Mouse (Mus musculus): ENCODE measurements around the gene Prkch. TPM values are rescaled to one million over a fixed set of nuclear protein-coding genes. Genes with fewer than 3 reads are reported as not detected.

Gene Prkch
- polyA plus RNA-seq, 1 experiment = not detected

DNA sequence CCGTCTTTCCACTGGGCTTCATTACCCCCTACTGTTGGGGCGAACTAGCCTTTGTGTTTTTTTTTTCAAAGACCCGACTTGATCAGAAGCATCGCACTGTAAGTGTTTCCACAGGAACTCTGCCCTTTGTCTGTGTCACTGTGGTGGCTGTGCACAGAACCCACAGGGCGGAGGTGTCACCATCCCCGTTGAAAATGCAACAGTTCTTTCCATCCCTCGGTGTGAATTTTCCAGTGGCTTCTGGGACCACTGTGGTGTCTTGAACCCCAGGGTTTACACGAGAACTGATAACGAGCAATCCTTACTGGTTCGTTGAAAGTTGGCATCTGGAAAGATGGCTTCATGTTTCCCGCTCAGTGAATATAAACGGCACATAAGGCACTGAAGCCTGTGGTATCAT is 20.2 kb downstream of the Prkch start:
- Histone ChIP-seq H3K4me3 (ENCODE audit: insufficient read depth, low read depth, low read length) (no peak overlapping the region), H3K4me1 (ENCODE audit: control insufficient read depth, insufficient read depth, low read length) (no peaks in the 10 kb centered on the region), H3K27ac (ENCODE audit: insufficient read depth, low read depth, low read length) (no peak overlapping the region)
- 79% methylated on average over 12 of the region's 12 CpGs for WGBS
- TF ChIP-seq POLR2A (IDR thresholded peaks at IDR 0.05; ENCODE audit: insufficient read depth, low read depth, low read length) (no peak), CTCF (IDR thresholded peaks at IDR 0.05; ENCODE audit: insufficient read depth, low read depth, low read length) (no peak)

DNA sequence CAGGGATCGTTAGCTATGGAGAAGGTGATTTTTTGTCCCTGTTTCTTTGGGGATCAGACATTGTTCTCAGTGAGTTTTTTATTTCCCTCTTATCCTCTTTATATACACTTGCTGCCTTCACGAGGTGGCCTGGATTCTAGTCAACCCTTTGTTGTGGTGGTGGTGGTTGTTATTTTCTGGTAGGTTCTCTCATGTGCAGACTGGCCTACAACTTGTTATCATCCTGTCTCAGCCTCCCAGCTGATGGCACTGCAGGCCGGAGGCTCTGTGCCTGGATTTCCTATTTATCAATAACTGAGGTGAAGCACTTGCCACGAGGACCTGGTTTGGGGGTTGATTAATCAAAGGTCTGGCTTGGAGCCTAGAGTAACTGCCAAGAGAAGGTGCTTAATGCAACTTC is 20.6 kb downstream of the Prkch start:
- WGBS = 77% methylated on average over 4 of the region's 4 CpGs
- Histone ChIP-seq H3K4me1 (ENCODE audit: control insufficient read depth, insufficient read depth, low read length) (no peaks in the 10 kb centered on the region), H3K27ac (ENCODE audit: insufficient read depth, low read depth, low read length) (no peak overlapping the region), H3K4me3 (ENCODE audit: insufficient read depth, low read depth, low read length) (no peak overlapping the region)
- TF ChIP-seq CTCF (IDR thresholded peaks at IDR 0.05; ENCODE audit: insufficient read depth, low read depth, low read length) (no peak), POLR2A (IDR thresholded peaks at IDR 0.05; ENCODE audit: insufficient read depth, low read depth, low read length) (no peak)

GRCm38 (mm10) chr12:73607381-73608064 is 22.9 kb downstream of the Prkch start:
- Histone ChIP-seq H3K4me1 (ENCODE audit: control insufficient read depth, insufficient read depth, low read length) (0 out of 2 replicates have a peak, but pooled peaks cover 5% of the 10 kb centered on the region), H3K4me3 (ENCODE audit: insufficient read depth, low read depth, low read length) (no peak overlapping the region), H3K27ac (ENCODE audit: insufficient read depth, low read depth, low read length) (no peak overlapping the region)
- WGBS = 77% methylated on average over 13 of the region's 13 CpGs
- TF ChIP-seq POLR2A (IDR thresholded peaks at IDR 0.05; ENCODE audit: insufficient read depth, low read depth, low read length) = no peak
- no peak for TF ChIP-seq CTCF (IDR thresholded peaks at IDR 0.05; ENCODE audit: insufficient read depth, low read depth, low read length)

- WGBS = 65% methylated on average over 4 of the region's 4 CpGs
- 0 out of 2 replicates have a peak, but pooled peaks cover 5% of the 10 kb centered on the region for H3K4me1 ChIP-seq (ENCODE audit: control insufficient read depth, insufficient read depth, low read length)
- H3K27ac ChIP-seq (ENCODE audit: insufficient read depth, low read depth, low read length) = no peak overlapping the region
- TF ChIP-seq CTCF (IDR thresholded peaks at IDR 0.05; ENCODE audit: insufficient read depth, low read depth, low read length) (no peak), POLR2A (IDR thresholded peaks at IDR 0.05; ENCODE audit: insufficient read depth, low read depth, low read length) (no peak)
- H3K4me3 ChIP-seq (ENCODE audit: insufficient read depth, low read depth, low read length) = no peak overlapping the region
Observed at GRCm38 (mm10) chr12:73608065-73608397, 23.4 kb downstream of the Prkch start.

GRCm38 (mm10) chr12:73609262-73609661 is 24.7 kb downstream of the Prkch start:
- H3K4me3 ChIP-seq (ENCODE audit: insufficient read depth, low read depth, low read length) = no peak overlapping the region
- no peak overlapping the region for H3K27ac ChIP-seq (ENCODE audit: insufficient read depth, low read depth, low read length)
- no peak for TF ChIP-seq POLR2A (IDR thresholded peaks at IDR 0.05; ENCODE audit: insufficient read depth, low read depth, low read length)
- no peak for TF ChIP-seq CTCF (IDR thresholded peaks at IDR 0.05; ENCODE audit: insufficient read depth, low read depth, low read length)
- WGBS = 94% methylated on average over 3 of the region's 3 CpGs
- H3K4me1 ChIP-seq (ENCODE audit: control insufficient read depth, insufficient read depth, low read length) = 0 out of 2 replicates have a peak, but pooled peaks cover 5% of the 10 kb centered on the region

DNA sequence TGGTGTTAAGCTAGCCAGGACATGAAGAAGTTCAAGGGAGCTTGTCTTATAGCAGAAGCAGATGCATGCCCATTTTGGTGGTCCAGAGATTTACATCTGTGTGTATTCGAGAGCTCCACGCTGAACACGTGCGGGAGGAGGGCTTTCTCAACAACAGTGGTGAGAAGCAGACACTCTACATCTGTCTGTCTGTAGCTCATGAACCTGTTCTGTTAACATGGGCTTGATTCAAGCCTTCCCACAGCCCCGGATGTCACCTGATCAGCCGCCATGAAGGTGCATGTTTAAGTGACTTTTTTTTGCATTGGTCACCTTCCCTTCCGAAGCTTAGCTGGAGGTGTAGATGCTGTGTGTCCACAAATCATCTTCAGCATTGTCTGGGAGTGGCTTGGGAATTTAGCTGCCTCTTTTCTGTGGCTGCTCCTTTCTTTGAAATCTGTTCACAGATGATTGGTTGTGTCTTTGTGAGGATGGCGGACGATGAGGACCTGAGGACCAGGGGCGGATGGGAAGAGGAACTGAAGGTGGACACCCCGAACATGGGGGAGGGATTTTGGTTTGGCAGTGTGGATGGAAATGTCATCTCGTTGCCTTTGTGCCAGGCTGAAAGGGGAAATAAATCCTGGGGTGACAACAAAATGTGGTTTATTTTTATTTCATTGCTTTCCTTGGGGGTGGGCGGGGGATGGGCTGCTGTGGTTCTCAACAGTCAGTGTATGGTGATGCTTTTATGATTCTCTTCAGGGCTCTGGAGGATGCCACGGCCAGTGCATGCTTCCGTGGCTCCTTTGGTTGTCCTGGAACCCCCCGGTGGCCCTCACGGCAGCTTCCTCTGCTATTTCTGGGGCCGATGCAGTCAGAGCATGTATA is 25.3 kb downstream of the Prkch start:
- 81% methylated on average over 18 of the region's 18 CpGs for WGBS
- 0 out of 2 replicates have a peak, but pooled peaks cover 5% of the 10 kb centered on the region for H3K4me1 ChIP-seq (ENCODE audit: control insufficient read depth, insufficient read depth, low read length)
- H3K4me3 ChIP-seq (ENCODE audit: insufficient read depth, low read depth, low read length) = no peak overlapping the region
- no peak for TF ChIP-seq POLR2A (IDR thresholded peaks at IDR 0.05; ENCODE audit: insufficient read depth, low read depth, low read length)
- TF ChIP-seq CTCF (IDR thresholded peaks at IDR 0.05; ENCODE audit: insufficient read depth, low read depth, low read length) = no peak
- H3K27ac ChIP-seq (ENCODE audit: insufficient read depth, low read depth, low read length) = no peak overlapping the region

- TF ChIP-seq POLR2A (IDR thresholded peaks at IDR 0.05; ENCODE audit: insufficient read depth, low read depth, low read length) = no peak
- no peak for TF ChIP-seq CTCF (IDR thresholded peaks at IDR 0.05; ENCODE audit: insufficient read depth, low read depth, low read length)
- WGBS = 86% methylated on average over 8 of the region's 8 CpGs
- no peak overlapping the region for H3K4me3 ChIP-seq (ENCODE audit: insufficient read depth, low read depth, low read length)
- H3K4me1 ChIP-seq (ENCODE audit: control insufficient read depth, insufficient read depth, low read length) = 0 out of 2 replicates have a peak, but pooled peaks cover 5% of the 10 kb centered on the region
- no peak overlapping the region for H3K27ac ChIP-seq (ENCODE audit: insufficient read depth, low read depth, low read length)
Observed at GRCm38 (mm10) chr12:73610831-73611370, 26.3 kb downstream of the Prkch start.

DNA sequence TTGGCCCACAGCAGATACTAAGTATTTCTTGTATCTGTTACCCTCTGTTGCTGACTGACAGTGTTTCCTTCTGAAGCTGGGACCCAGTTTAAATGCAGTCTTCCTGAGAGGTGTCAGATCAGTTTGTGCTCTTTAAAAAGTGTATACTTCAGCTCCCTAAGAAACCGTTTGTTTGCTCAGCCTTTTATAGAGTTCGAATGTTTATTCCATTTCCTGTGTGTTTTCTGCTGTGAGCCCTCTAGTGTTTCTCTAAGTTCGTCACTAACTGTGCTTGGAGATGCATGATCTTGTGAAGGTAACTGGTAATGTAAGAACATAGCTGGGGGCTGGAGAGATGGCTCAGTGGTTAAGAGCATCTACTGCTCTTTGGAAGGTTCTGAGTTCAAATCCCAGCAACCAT is 27.1 kb downstream of the Prkch start:
- Histone ChIP-seq H3K27ac (ENCODE audit: insufficient read depth, low read depth, low read length) (no peak overlapping the region), H3K4me3 (ENCODE audit: insufficient read depth, low read depth, low read length) (no peak overlapping the region), H3K4me1 (ENCODE audit: control insufficient read depth, insufficient read depth, low read length) (0 out of 2 replicates have a peak, but pooled peaks cover 5% of the 10 kb centered on the region)
- WGBS = 69% methylated on average over 3 of the region's 3 CpGs
- TF ChIP-seq CTCF (IDR thresholded peaks at IDR 0.05; ENCODE audit: insufficient read depth, low read depth, low read length) (no peak), POLR2A (IDR thresholded peaks at IDR 0.05; ENCODE audit: insufficient read depth, low read depth, low read length) (no peak)

- WGBS = 80% methylated on average over 6 of the region's 6 CpGs
- TF ChIP-seq CTCF (IDR thresholded peaks at IDR 0.05; ENCODE audit: insufficient read depth, low read depth, low read length) (no peak), POLR2A (IDR thresholded peaks at IDR 0.05; ENCODE audit: insufficient read depth, low read depth, low read length) (no peak)
- Histone ChIP-seq H3K27ac (ENCODE audit: insufficient read depth, low read depth, low read length) (no peak overlapping the region), H3K4me3 (ENCODE audit: insufficient read depth, low read depth, low read length) (no peak overlapping the region), H3K4me1 (ENCODE audit: control insufficient read depth, insufficient read depth, low read length) (0 out of 2 replicates have a peak, but pooled peaks cover 5% of the 10 kb centered on the region)
Observed at GRCm38 (mm10) chr12:73613183-73613582, 28.6 kb downstream of the Prkch start.
